Mouse (Mus musculus) hindbrain, postnatal 0 days (tissue): ENCODE data around the gene Diras1. TPM values are rescaled to one million over a fixed set of nuclear protein-coding genes. Genes with fewer than 3 reads are reported as not detected.

ENCODE experiments used
- ATAC-seq: fragments of 200-750 bp; cut with Nextera tagmentation; 2 replicates; pipeline ENCODE4 v1.8.0; 2017; ENCODE audit warnings: mild to moderate bottlenecking, moderate TSS enrichment, moderate library complexity
- DNase-seq: peaks from one replicate; pipeline ENCODE4 v3.0.0-alpha.2; 2015; ENCODE audit warnings: low spot score
- H3K27ac ChIP-seq: fragments of 300-500 bp; sonication (generic); 2 replicates; pipeline ENCODE4 v1.5.1; 2014; ENCODE audit warnings: mild to moderate bottlenecking
- H3K27me3 ChIP-seq: fragments of 300-500 bp; sonication (generic); 2 replicates; pipeline ENCODE4 v1.6.1; 2014; ENCODE audit warnings: low read length, mixed read lengths; ENCODE audit not compliant: insufficient read depth
- H3K36me3 ChIP-seq: fragments of 300-500 bp; sonication (generic); 2 replicates; pipeline ENCODE4 v1.6.1; 2014; ENCODE audit warnings: low read length, mixed read lengths; ENCODE audit not compliant: insufficient read depth
- H3K4me1 ChIP-seq: fragments of 300-500 bp; sonication (generic); 2 replicates; pipeline ENCODE4 v1.6.1; 2014; ENCODE audit warnings: antibody characterized with exemption, low read length, mixed read lengths; ENCODE audit not compliant: insufficient read depth
- H3K4me2 ChIP-seq: fragments of 300-500 bp; sonication (generic); 2 replicates; pipeline ENCODE4 v1.6.1; 2014; ENCODE audit warnings: low read depth, mild to moderate bottlenecking, low read length, moderate library complexity, mixed read lengths
- H3K4me3 ChIP-seq: fragments of 300-500 bp; sonication (generic); 2 replicates; pipeline ENCODE4 v1.5.1; 2014; ENCODE audit warnings: low read length
- H3K9ac ChIP-seq: fragments of 300-500 bp; sonication (generic); replicated peaks from 2 replicates; pipeline ENCODE4 v1.6.1; 2014; ENCODE audit warnings: mild to moderate bottlenecking, low read length, moderate library complexity, mixed read lengths
- H3K9me3 ChIP-seq: fragments of 300-500 bp; sonication (generic); 2 replicates; pipeline ENCODE4 v1.6.1; 2016; ENCODE audit warnings: low read length, mixed read lengths
- CTCF ChIP-seq: IDR thresholded peaks from 2 replicates; pipeline ENCODE4 v1.5.1; 2016; ENCODE audit warnings: antibody characterized with exemption, control low read depth, low read depth
- WGBS: fragments of 180-500 bp; shearing (Covaris S2); extraction: QIAGEN DNeasy Blood & Tissue Kit; methylation state at CpG from one replicate; pipeline ENCODE4 v1.1.7; 2014; 5-methylcytosine and 5-hydroxymethylcytosine counted together
- polyA plus RNA-seq: library from polyadenylated mRNA; unstranded; fragments of >200 nt; fragmentation: Nextera tagmentation; extraction: Ambion mirVana; gene quantifications from 2 replicates; pipeline ENCODE4 v1.2.1, GENCODE M21; 2015
- total RNA-seq: library from RNA; depleted of rRNA; stranded (reverse); fragments of >200 nt; gene quantifications from 2 replicates; pipeline ENCODE4 v1.2.3, GENCODE M21; 2014

Diras1 gene
- total and polyA plus RNA-seq, 2 experiments from 2014 or later: 78.7 to 106 TPM

- TF ChIP-seq CTCF: no peak
- Histone ChIP-seq H3K4me2 (no peak overlapping the region), H3K4me1 (peaks cover 8% of the 10 kb centered on the region; the same call in 1 of the 2 replicates), H3K4me3 (no peak overlapping the region), H3K27ac (no peak overlapping the region), H3K9me3 (no peaks in the 10 kb centered on the region), H3K9ac (no peak overlapping the region), H3K36me3 (peaks cover 10% of the 10 kb centered on the region), H3K27me3 (no peaks in the 10 kb centered on the region)
- ATAC-seq (no peak), DNase-seq (no peak)
- 43% methylated on average over 10 of the region's 10 CpGs for WGBS
Observed at GRCm38 (mm10) chr10:81029031-81029430, 3.6 kb upstream of the Diras1 start.

DNA sequence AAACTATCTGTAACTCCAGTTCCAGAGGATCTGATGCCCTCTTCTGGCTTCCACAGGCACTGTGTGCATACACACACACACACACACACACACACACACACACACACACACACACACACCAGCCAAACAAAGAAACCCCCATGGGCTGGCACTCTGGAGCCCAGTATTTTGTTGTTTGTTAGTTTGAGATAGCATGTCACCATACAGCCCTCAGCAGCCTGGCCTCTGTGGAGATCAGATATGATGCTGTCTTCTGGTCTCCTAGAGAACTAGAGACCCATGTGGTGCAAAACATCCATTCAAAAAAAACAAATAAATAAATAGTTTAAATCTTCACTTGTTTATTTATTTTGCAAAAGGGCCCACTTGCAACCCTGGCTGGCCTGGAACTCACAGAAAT, 2.8 kb upstream of the Diras1 start:
- no peak for DNase-seq

DNA sequence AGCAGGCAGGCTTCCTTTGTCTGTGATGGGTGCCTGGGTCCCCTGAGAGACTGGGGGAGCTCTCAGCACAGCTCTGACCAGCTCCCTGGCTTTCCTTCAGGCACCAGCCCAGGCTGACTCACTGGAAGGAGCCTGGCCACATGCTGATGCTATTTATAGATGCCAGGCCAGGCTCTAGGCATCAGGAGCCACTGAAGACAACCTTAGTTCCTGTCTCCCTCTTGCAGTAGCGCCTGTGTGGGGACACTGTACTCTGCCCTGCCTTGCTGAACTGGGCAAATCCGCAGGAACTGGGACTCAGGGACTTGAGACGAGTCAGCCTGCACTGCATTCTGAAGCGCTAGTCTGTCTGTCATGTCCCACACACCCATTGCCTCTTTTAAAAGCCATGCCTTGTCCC, 1.9 kb upstream of the Diras1 start:
- Histone ChIP-seq H3K4me2 (no peak overlapping the region), H3K27ac (no peak overlapping the region), H3K4me3 (no peak overlapping the region), H3K4me1 (peaks cover 8% of the 10 kb centered on the region; the same call in 1 of the 2 replicates), H3K9me3 (no peaks in the 10 kb centered on the region), H3K36me3 (peaks cover 10% of the 10 kb centered on the region; the same call in 1 of the 2 replicates), H3K9ac (no peak overlapping the region), H3K27me3 (no peaks in the 10 kb centered on the region)
- no peak for ATAC-seq
- WGBS: 74% methylated on average over 4 of the region's 4 CpGs
- DNase-seq: no peak
- no peak for TF ChIP-seq CTCF

More for the DNA sequence above, 2.8 kb upstream of the Diras1 start:
- H3K4me1 ChIP-seq: peaks cover 8% of the 10 kb centered on the region; the same call in 1 of the 2 replicates
- no peak overlapping the region for H3K27ac ChIP-seq
- no peaks in the 10 kb centered on the region for H3K27me3 ChIP-seq
- H3K9ac ChIP-seq: no peak overlapping the region
- no peak overlapping the region for H3K4me3 ChIP-seq
- peaks cover 10% of the 10 kb centered on the region for H3K36me3 ChIP-seq
- no peak overlapping the region for H3K4me2 ChIP-seq
- ATAC-seq: no peak
- no peaks in the 10 kb centered on the region for H3K9me3 ChIP-seq
- no peak for TF ChIP-seq CTCF

DNA sequence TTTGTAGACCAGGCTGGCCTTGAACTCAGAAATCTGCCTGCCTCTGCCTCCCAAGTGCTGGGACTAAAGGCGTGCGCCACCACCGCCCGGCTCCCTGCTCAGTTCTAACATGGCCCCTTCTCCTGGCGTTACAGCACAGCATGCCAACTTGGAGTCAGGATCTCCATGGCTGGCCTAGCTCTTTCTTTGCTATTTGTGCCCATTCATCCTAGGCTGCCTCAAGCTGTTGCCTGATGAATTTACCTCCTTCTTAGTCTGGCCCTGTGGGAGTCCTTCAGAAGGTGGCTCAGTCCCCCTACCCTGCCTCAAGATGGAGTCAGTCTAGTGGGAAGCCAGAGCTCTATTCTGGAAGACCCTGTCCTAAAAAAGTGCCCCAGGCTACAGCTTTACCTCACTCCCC, 1.4 kb upstream of the Diras1 start:
- Histone ChIP-seq H3K4me3 (no peak overlapping the region), H3K27me3 (no peaks in the 10 kb centered on the region), H3K9ac (no peak overlapping the region), H3K27ac (no peak overlapping the region), H3K4me2 (no peak overlapping the region), H3K4me1 (peaks cover 8% of the 10 kb centered on the region; the same call in 1 of the 2 replicates), H3K36me3 (peaks cover 10% of the 10 kb centered on the region; the same call in 1 of the 2 replicates), H3K9me3 (no peaks in the 10 kb centered on the region)
- TF ChIP-seq CTCF: no peak
- no peak for ATAC-seq
- no peak for DNase-seq
- WGBS: 87% methylated on average over 5 of the region's 5 CpGs

DNA sequence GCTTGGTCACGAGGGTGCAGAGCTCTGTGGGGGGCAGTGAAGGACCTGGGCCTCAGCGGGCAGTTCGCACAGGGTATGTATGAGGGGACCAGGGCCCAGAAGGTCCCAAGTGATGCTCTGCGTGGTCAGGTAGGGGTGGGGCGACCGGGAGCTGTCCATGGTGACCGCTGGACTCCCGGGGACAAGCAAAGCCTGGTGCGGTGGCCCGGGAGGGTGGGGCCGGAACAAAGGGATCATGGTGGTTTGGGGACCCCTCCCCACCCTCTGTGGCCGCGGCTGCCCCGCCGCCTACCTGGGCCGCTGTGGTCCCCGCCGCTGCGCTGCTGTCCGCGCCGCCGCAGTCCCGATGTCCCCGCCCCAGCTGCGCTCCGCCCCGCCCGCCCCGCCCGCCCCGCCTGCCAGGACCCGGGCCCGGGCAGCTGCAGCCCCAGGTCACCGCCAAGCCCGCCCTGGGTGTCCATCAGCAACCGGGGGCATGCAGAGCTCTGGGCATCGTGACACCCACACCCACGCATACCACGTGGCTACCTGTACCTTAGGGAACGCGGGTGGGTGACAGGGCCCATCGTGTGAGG, 328 bp downstream of the Diras1 start:
- ATAC-seq (peak; percentile 36), DNase-seq (peak; percentile 55)
- WGBS: 3% methylated on average over 41 of the region's 43 CpGs
- no peak for TF ChIP-seq CTCF
- peak overlapping the region; percentile 50 for H3K4me3 ChIP-seq
- peaks cover 8% of the 10 kb centered on the region; the same call in 1 of the 2 replicates for H3K4me1 ChIP-seq
- H3K9ac ChIP-seq: peak overlapping the region; percentile 71
- H3K27me3 ChIP-seq: no peaks in the 10 kb centered on the region
- 0 out of 2 replicates have a peak, but pooled peaks cover 3% of the 10 kb centered on the region for H3K36me3 ChIP-seq
- peak overlapping the region; percentile 70 for H3K27ac ChIP-seq
- H3K4me2 ChIP-seq: peak overlapping the region; percentile 71
- no peaks in the 10 kb centered on the region for H3K9me3 ChIP-seq

GRCm38 (mm10) chr10:81024346-81024937, 1.0 kb downstream of the Diras1 start:
- Histone ChIP-seq H3K9me3 (no peaks in the 10 kb centered on the region), H3K4me2 (peak overlapping the region; percentile 71), H3K9ac (peak overlapping the region; percentile 71), H3K27ac (peak overlapping the region; percentile 70; the same call in 1 of the 2 replicates), H3K4me3 (peak overlapping the region; percentile 50), H3K27me3 (no peaks in the 10 kb centered on the region), H3K36me3 (no peaks in the 10 kb centered on the region), H3K4me1 (peaks cover 8% of the 10 kb centered on the region; the same call in 1 of the 2 replicates)
- WGBS: 72% methylated on average over 5 of the region's 5 CpGs
- DNase-seq (no peak), ATAC-seq (0 out of 2 replicates have a peak, but pooled peaks have one; percentile 1)
- TF ChIP-seq CTCF: no peak

- H3K27me3 ChIP-seq: no peaks in the 10 kb centered on the region
- H3K4me2 ChIP-seq: no peak overlapping the region
Observed at GRCm38 (mm10) chr10:81022744-81023143, 2.7 kb downstream of the Diras1 start.

More at GRCm38 (mm10) chr10:81022744-81023143, 2.7 kb downstream of the Diras1 start:
- Histone ChIP-seq H3K27ac (no peak overlapping the region), H3K4me3 (no peak overlapping the region), H3K9ac (no peak overlapping the region), H3K36me3 (no peaks in the 10 kb centered on the region), H3K4me1 (peaks cover 8% of the 10 kb centered on the region; the same call in 1 of the 2 replicates), H3K9me3 (no peaks in the 10 kb centered on the region)
- DNase-seq (peak; percentile 27), ATAC-seq (no peak)
- peak; percentile 54 for TF ChIP-seq CTCF
- WGBS: 68% methylated on average over 8 of the region's 8 CpGs
